Mouse (Mus musculus) midbrain, embryonic 14.5 days (tissue): ENCODE results near the gene Lrp2bp. TPM values are rescaled to one million over a fixed set of nuclear protein-coding genes. Genes with fewer than 3 reads are reported as not detected.

Source experiments
- ATAC-seq: fragments of 200-750 bp; cut with Nextera tagmentation; 2 replicates; pipeline ENCODE4 v1.8.0; 2017; ENCODE audit warnings: moderate number of reproducible peaks, moderate library complexity; ENCODE audit not compliant: low FRiP score, low TSS enrichment
- DNase-seq: peaks from one replicate; pipeline ENCODE4 v3.0.0-alpha.2; 2015
- H3K27ac ChIP-seq: fragments of 300-500 bp; sonication (generic); replicated peaks from 2 replicates; pipeline ENCODE4 v1.5.1; 2014; ENCODE audit warnings: mild to moderate bottlenecking, low read depth, low read length, moderate library complexity
- H3K27me3 ChIP-seq: fragments of 300-500 bp; sonication (generic); 2 replicates; pipeline ENCODE4 v1.6.1; 2014; ENCODE audit warnings: low read length, control low read depth, mixed read lengths; ENCODE audit not compliant: control insufficient read depth, insufficient read depth
- H3K36me3 ChIP-seq: fragments of 300-500 bp; sonication (generic); 2 replicates; pipeline ENCODE4 v1.6.1; 2014; ENCODE audit warnings: low read length, control low read depth; ENCODE audit not compliant: control insufficient read depth, insufficient read depth
- H3K4me1 ChIP-seq: fragments of 300-500 bp; sonication (generic); 2 replicates; pipeline ENCODE4 v1.6.1; 2014; ENCODE audit warnings: mild to moderate bottlenecking, antibody characterized with exemption, low read length, control low read depth; ENCODE audit not compliant: control insufficient read depth, insufficient read depth
- H3K4me2 ChIP-seq: fragments of 300-500 bp; sonication (generic); 2 replicates; pipeline ENCODE4 v1.6.1; 2014; ENCODE audit warnings: mild to moderate bottlenecking, low read length, moderate library complexity
- H3K4me3 ChIP-seq: fragments of 300-500 bp; sonication (generic); replicated peaks from 2 replicates; pipeline ENCODE4 v1.5.1; 2014; ENCODE audit warnings: low read depth, low read length
- H3K9ac ChIP-seq: fragments of 300-500 bp; sonication (generic); replicated peaks from 2 replicates; pipeline ENCODE4 v1.6.1; 2014; ENCODE audit warnings: mild to moderate bottlenecking, low read length, moderate library complexity
- H3K9me3 ChIP-seq: fragments of 300-500 bp; sonication (generic); 2 replicates; pipeline ENCODE4 v1.6.1; 2016; ENCODE audit warnings: low read length, control low read depth, mixed read lengths; ENCODE audit not compliant: control insufficient read depth
- WGBS: fragments of 180-500 bp; shearing (Covaris S2); extraction: QIAGEN DNeasy Blood & Tissue Kit; methylation state at CpG from one replicate; pipeline ENCODE4 v1.1.7; 2014; 5-methylcytosine and 5-hydroxymethylcytosine counted together
- polyA plus RNA-seq: library from polyadenylated mRNA; unstranded; fragments of >200 nt; fragmentation: Nextera tagmentation; extraction: Ambion mirVana; gene quantifications from 2 replicates; pipeline ENCODE4 v1.2.1, GENCODE M21; 2014

The Lrp2bp gene
- polyA plus RNA-seq, 1 experiment from 2014 or later, result 0.91 TPM

DNA sequence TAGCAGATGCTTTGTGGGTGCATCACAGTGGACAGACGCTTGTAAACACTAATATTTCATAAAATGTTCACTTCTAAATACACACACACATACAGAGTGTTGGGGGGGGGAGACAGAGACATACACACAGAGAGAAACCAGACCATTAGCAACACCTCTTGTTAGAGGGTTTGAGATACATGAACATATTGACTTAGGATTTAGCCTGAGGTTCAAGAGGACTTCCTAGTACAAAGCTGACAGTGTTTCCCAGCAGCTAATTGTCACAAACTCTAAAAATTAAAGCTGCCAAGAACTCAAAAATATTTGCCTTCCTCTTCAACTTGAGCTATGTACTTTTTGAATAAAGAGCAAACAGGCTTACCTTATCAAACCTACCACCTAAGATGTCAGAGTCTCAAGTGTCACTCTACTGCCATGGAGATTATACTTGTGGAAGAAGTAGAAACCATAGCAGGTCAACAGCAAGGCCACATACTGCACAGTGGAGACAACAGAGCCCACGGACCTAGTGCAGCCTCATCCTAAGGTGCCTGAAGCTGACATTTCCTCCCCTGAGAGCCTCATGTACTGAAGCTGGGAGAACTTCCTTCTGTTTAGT is 74.5 kb downstream of the Lrp2bp start:
- Histone ChIP-seq H3K9ac (no peak overlapping the region), H3K9me3 (no peaks in the 10 kb centered on the region), H3K27me3 (no peaks in the 10 kb centered on the region), H3K4me3 (no peak overlapping the region), H3K36me3 (peaks cover 3% of the 10 kb centered on the region; the same call in 1 of the 2 replicates), H3K4me2 (no peak overlapping the region), H3K27ac (no peak overlapping the region), H3K4me1 (no peaks in the 10 kb centered on the region)
- no peak for ATAC-seq
- no peak for DNase-seq
- WGBS, result 88% methylated on average over 2 of the region's 2 CpGs

DNA sequence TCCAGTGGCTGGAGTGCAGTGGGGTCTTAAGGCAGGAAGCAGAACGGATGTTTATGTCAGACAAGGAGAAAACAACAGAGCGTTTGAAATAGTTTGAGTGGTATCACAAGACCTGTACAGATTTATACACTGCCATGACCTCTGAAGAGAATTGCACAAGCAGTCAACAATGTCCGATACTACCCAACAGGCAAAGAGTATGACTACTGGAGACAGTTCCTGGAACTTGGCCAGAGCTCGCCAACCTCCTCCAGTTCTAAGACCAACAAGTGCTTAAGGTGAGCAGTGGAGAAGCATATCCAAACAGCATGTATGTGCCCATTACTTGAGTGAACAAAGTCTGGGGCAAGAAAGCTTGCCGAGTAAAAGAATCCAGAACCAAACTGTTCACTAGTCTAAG is 76.1 kb downstream of the Lrp2bp start:
- H3K27ac ChIP-seq, result no peak overlapping the region
- no peak overlapping the region for H3K4me2 ChIP-seq
- H3K4me3 ChIP-seq, result no peak overlapping the region
- WGBS, result 95% methylated on average over 5 of the region's 5 CpGs
- H3K4me1 ChIP-seq, result no peaks in the 10 kb centered on the region
- DNase-seq (no peak), ATAC-seq (no peak)
- H3K9me3 ChIP-seq, result no peaks in the 10 kb centered on the region
- peaks cover 11% of the 10 kb centered on the region; the same call in 1 of the 2 replicates for H3K36me3 ChIP-seq
- no peak overlapping the region for H3K9ac ChIP-seq
- H3K27me3 ChIP-seq, result no peaks in the 10 kb centered on the region

DNA sequence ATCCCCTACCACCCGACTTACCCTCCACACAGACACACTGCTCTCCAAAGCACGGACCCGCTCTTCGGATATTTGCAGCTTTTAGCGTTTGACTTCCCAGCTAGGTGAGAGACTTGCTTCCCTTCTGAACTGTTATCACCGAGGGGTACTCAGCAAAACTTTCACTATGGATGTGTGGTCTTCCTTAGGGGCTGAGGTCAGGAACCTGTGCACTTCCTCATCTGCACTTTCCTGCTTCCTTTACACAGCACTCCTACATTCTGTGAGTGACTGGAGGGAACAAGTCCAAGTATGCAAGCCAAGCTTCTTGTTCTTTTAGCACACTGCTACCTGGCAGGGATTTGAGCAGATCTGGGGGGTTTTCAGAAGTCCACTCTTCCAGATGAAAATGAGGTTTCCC is 79.8 kb downstream of the Lrp2bp start:
- DNase-seq, result no peak
- Histone ChIP-seq H3K36me3 (peaks cover 11% of the 10 kb centered on the region; the same call in 1 of the 2 replicates), H3K27ac (no peak overlapping the region), H3K4me2 (no peak overlapping the region), H3K27me3 (no peaks in the 10 kb centered on the region), H3K4me1 (no peaks in the 10 kb centered on the region), H3K9ac (no peak overlapping the region), H3K4me3 (no peak overlapping the region), H3K9me3 (no peaks in the 10 kb centered on the region)
- no peak for ATAC-seq
- WGBS, result 95% methylated on average over 6 of the region's 6 CpGs

Other genes with a start within 250 kb of the Lrp2bp start
- 30.5 and 30.7 TPM in 2 replicates for gene Pdlim3, start 113.8 kb upstream of the Lrp2bp start, polyA plus RNA-seq
- 0.26 and 0.29 TPM in 2 replicates for gene Ccdc110, start 64.7 kb upstream of the Lrp2bp start, polyA plus RNA-seq
- 4.0 and 4.5 TPM in 2 replicates for gene 1700029J07Rik, start 24.1 kb upstream of the Lrp2bp start, polyA plus RNA-seq
- 58.6 and 62.9 TPM in 2 replicates for gene Ufsp2, start 23.8 kb upstream of the Lrp2bp start, polyA plus RNA-seq
- gene Ankrd37, start 6.4 kb downstream of the Lrp2bp start, polyA plus RNA-seq, result 37.5 and 43.6 TPM in 2 replicates
- gene Cfap97, start 152.5 kb downstream of the Lrp2bp start, polyA plus RNA-seq, result 26.2 and 30.6 TPM in 2 replicates
- 14.0 and 16.0 TPM in 2 replicates for gene Snx25, start 152.9 kb downstream of the Lrp2bp start, polyA plus RNA-seq
- gene Slc25a4, start 212.0 kb downstream of the Lrp2bp start, polyA plus RNA-seq, result 795 and 885 TPM in 2 replicates